ENCODE assay signal across 8 mouse cellular contexts in genomic region chr10:75827668-75828360, GRCm38 (mm10). TPM values are rescaled to one million over a fixed set of nuclear protein-coding genes. Genes with fewer than 3 reads are reported as not detected.
DNase-seq lines count a peak whose midpoint lies in the region; ATAC-seq and TF ChIP-seq lines count a peak whose summit lies in the region.

No protein-coding gene starts in this region.

- H3K27me3 ChIP-seq in lung, embryonic 14.5 days (ENCODE audit: insufficient read depth, low read length): no peaks in the 10 kb centered on the region
- no peaks in the 10 kb centered on the region for H3K27me3 ChIP-seq in liver, embryonic 11.5 days (replicated peaks; ENCODE audit: control insufficient read depth, insufficient read depth, low read length)

- peaks cover 4% of the 10 kb centered on the region; the same call in 1 of the 2 replicates for H3K4me1 ChIP-seq in lung, embryonic 14.5 days (ENCODE audit: insufficient read depth)
- H3K4me1 ChIP-seq in liver, embryonic 11.5 days (replicated peaks; ENCODE audit: control insufficient read depth, insufficient read depth, low read length): no peaks in the 10 kb centered on the region

- intact Hi-C loops in left cerebral cortex, postnatal 4 days (cut with DNase I): no loop called here
- intact Hi-C loops in left cerebral cortex, postnatal 25 days (cut with DNase I): no loop called here

- H3K9me3 ChIP-seq in lung, embryonic 14.5 days (ENCODE audit: low read depth, low read length): no peaks in the 10 kb centered on the region
- H3K9me3 ChIP-seq in liver, embryonic 11.5 days (ENCODE audit: control insufficient read depth, low read length): no peaks in the 10 kb centered on the region

- no peak overlapping the region for H3K4me3 ChIP-seq in lung, embryonic 14.5 days (ENCODE audit: low read depth, low read length)
- H3K4me3 ChIP-seq in liver, embryonic 11.5 days (ENCODE audit: low read depth, low read length): no peak overlapping the region

- 67% methylated on average over 4 of the region's 4 CpGs for WGBS in lung, embryonic 14.5 days
- 94% methylated on average over 4 of the region's 4 CpGs for WGBS in liver, embryonic 11.5 days

- H3K27ac ChIP-seq in lung, embryonic 14.5 days (ENCODE audit: low read depth): no peak overlapping the region
- no peak overlapping the region for H3K27ac ChIP-seq in liver, embryonic 11.5 days (ENCODE audit: low read depth, low read length)

- H3K9ac ChIP-seq in lung, embryonic 14.5 days: no peak overlapping the region
- no peak overlapping the region for H3K9ac ChIP-seq in liver, embryonic 11.5 days (ENCODE audit: low read depth, low read length)

- no peak overlapping the region for H3K4me2 ChIP-seq in lung, embryonic 14.5 days
- no peak overlapping the region for H3K4me2 ChIP-seq in liver, embryonic 11.5 days

- TF ChIP-seq CTCF in lung, embryonic 14.5 days (IDR thresholded peaks at IDR 0.05; ENCODE audit: low read depth): no peak

- DNase-seq in left cerebral cortex, postnatal 4 days: peak; percentile 82
- no peak for DNase-seq in left cerebral cortex, postnatal 25 days (ENCODE audit: low spot score in 2 of 2)
- peak; percentile 84 for DNase-seq in adrenal gland, postnatal 10 days
- DNase-seq in gastrocnemius, postnatal 25 days: peak; percentile 72
- peak; percentile 85 for DNase-seq in lung, embryonic 14.5 days
- no peak for DNase-seq in thymus, postnatal 4 days
- DNase-seq in liver, embryonic 11.5 days (ENCODE audit: low spot score): no peak

- H3K36me3 ChIP-seq in lung, embryonic 14.5 days (ENCODE audit: insufficient read depth): no peaks in the 10 kb centered on the region
- H3K36me3 ChIP-seq in liver, embryonic 11.5 days (ENCODE audit: control insufficient read depth, insufficient read depth, low read length): no peaks in the 10 kb centered on the region

- peak; percentile 79; the same call in 1 of the 2 replicates for ATAC-seq in lung, embryonic 14.5 days (ENCODE audit: insufficient read depth)
- no peak for ATAC-seq in frontal cortex, adult (ENCODE audit: low TSS enrichment)
- no peak for ATAC-seq in liver, embryonic 11.5 days (replicated peaks; ENCODE audit: low FRiP score)

RNA-seq across cellular contexts. Expression of gene Gstt4, which starts 5.5 kb away (rescaled TPM):
- total RNA-seq in left cerebral cortex, postnatal 4 days (2021): not detected
- not detected for total RNA-seq in left cerebral cortex, postnatal 25 days (2021)
- total RNA-seq in adrenal gland, postnatal 10 days (2021): 1 to 10 TPM in 1 of 2 experiments, under 1 TPM in 1; 0.36 to 1.0 TPM
- not detected for total RNA-seq in gastrocnemius, postnatal 25 days (2021)
- not detected in 2 replicates for polyA plus RNA-seq in lung, embryonic 14.5 days (2014; fragmentation: Nextera tagmentation; extraction: Ambion mirVana)
- polyA plus RNA-seq in liver, embryonic 11.5 days (2014; fragmentation: Nextera tagmentation; extraction: Ambion mirVana): not detected in 2 replicates

RNA-seq across cellular contexts. Expression of gene Gstt2, which starts 9.4 kb away (rescaled TPM):
- total RNA-seq in left cerebral cortex, postnatal 4 days (2021): 1 to 10 TPM; 3.6 to 4.3 TPM
- total RNA-seq in left cerebral cortex, postnatal 25 days (2021): 1 to 10 TPM; 4.0 to 5.5 TPM
- 10 to 100 TPM; 38.2 to 45.8 TPM for total RNA-seq in adrenal gland, postnatal 10 days (2021)
- total RNA-seq in gastrocnemius, postnatal 25 days (2021): 1 to 10 TPM; 3.5 to 6.1 TPM
- 28.0 and 29.8 TPM in 2 replicates for polyA plus RNA-seq in lung, embryonic 14.5 days (2014; fragmentation: Nextera tagmentation; extraction: Ambion mirVana)
- polyA plus RNA-seq in liver, embryonic 11.5 days (2014; fragmentation: Nextera tagmentation; extraction: Ambion mirVana): 38.4 and 39.6 TPM in 2 replicates

RNA-seq across cellular contexts. Expression of gene Gstt1, which starts 29.4 kb away (rescaled TPM):
- 1 to 10 TPM; 6.6 to 9.4 TPM for total RNA-seq in left cerebral cortex, postnatal 4 days (2021)
- 1 to 10 TPM; 6.2 to 7.0 TPM for total RNA-seq in left cerebral cortex, postnatal 25 days (2021)
- 10 to 100 TPM; 60.2 to 60.4 TPM for total RNA-seq in adrenal gland, postnatal 10 days (2021)
- total RNA-seq in gastrocnemius, postnatal 25 days (2021): 1 to 10 TPM; 5.5 to 6.2 TPM
- polyA plus RNA-seq in lung, embryonic 14.5 days (2014; fragmentation: Nextera tagmentation; extraction: Ambion mirVana): 23.5 and 24.8 TPM in 2 replicates
- 40.7 and 43.0 TPM in 2 replicates for polyA plus RNA-seq in liver, embryonic 11.5 days (2014; fragmentation: Nextera tagmentation; extraction: Ambion mirVana)

RNA-seq across cellular contexts. Expression of gene Mif, which starts 32.2 kb away (rescaled TPM):
- 100 to 1,000 TPM; 844 to 864 TPM for total RNA-seq in left cerebral cortex, postnatal 4 days (2021)
- total RNA-seq in left cerebral cortex, postnatal 25 days (2021): 100 to 1,000 TPM; 522 to 530 TPM
- 100 to 1,000 TPM; 267 to 281 TPM for total RNA-seq in adrenal gland, postnatal 10 days (2021)
- total RNA-seq in gastrocnemius, postnatal 25 days (2021): 100 to 1,000 TPM; 141 to 147 TPM
- polyA plus RNA-seq in lung, embryonic 14.5 days (2014; fragmentation: Nextera tagmentation; extraction: Ambion mirVana): 2,116 and 2,356 TPM in 2 replicates
- polyA plus RNA-seq in liver, embryonic 11.5 days (2014; fragmentation: Nextera tagmentation; extraction: Ambion mirVana): 2,667 and 2,772 TPM in 2 replicates

RNA-seq across cellular contexts. Expression of gene Gstt3, which starts 46.6 kb away (rescaled TPM):
- total RNA-seq in left cerebral cortex, postnatal 4 days (2021): under 1 TPM; 0.60 to 0.70 TPM
- total RNA-seq in left cerebral cortex, postnatal 25 days (2021): 1 to 10 TPM; 1.1 to 1.4 TPM
- 10 to 100 TPM; 18.7 to 21.5 TPM for total RNA-seq in adrenal gland, postnatal 10 days (2021)
- total RNA-seq in gastrocnemius, postnatal 25 days (2021): 1 to 10 TPM; 4.0 to 4.7 TPM
- 18.9 and 19.8 TPM in 2 replicates for polyA plus RNA-seq in lung, embryonic 14.5 days (2014; fragmentation: Nextera tagmentation; extraction: Ambion mirVana)
- 6.3 and 7.9 TPM in 2 replicates for polyA plus RNA-seq in liver, embryonic 11.5 days (2014; fragmentation: Nextera tagmentation; extraction: Ambion mirVana)

Comparison
In these comparisons a context has a peak if more than half of its experiments do, and no peak if none do; other contexts are left out.
1. DNase-seq: peak in left cerebral cortex, postnatal 4 days (single experiment), adrenal gland, postnatal 10 days (single experiment), gastrocnemius, postnatal 25 days (single experiment) and lung, embryonic 14.5 days (single experiment); none in left cerebral cortex, postnatal 25 days (0 of 2), thymus, postnatal 4 days (single experiment) and liver, embryonic 11.5 days (single experiment).
2. RNA of gene Gstt2, which starts 9.4 kb away (total RNA-seq): 38.2 to 45.8 TPM in adrenal gland, postnatal 10 days; 3.5 to 6.1 TPM in gastrocnemius, postnatal 25 days, 4.0 to 5.5 TPM in left cerebral cortex, postnatal 25 days and 3.6 to 4.3 TPM in left cerebral cortex, postnatal 4 days; every median in the first group is over 4 times any median in the second.
3. RNA of gene Gstt1, which starts 29.4 kb away (total RNA-seq): 60.2 to 60.4 TPM in adrenal gland, postnatal 10 days; 6.6 to 9.4 TPM in left cerebral cortex, postnatal 4 days, 6.2 to 7.0 TPM in left cerebral cortex, postnatal 25 days and 5.5 to 6.2 TPM in gastrocnemius, postnatal 25 days; every median in the first group is over 4 times any median in the second.